Mouse (Mus musculus): ENCODE results near the gene Ranbp1.
"Not testable (repeated sequence)": the region's sequence is repeated elsewhere in the genome, so short reads cannot be mapped to it uniquely, and the experiment has no call there.

Gene Ranbp1

DNA sequence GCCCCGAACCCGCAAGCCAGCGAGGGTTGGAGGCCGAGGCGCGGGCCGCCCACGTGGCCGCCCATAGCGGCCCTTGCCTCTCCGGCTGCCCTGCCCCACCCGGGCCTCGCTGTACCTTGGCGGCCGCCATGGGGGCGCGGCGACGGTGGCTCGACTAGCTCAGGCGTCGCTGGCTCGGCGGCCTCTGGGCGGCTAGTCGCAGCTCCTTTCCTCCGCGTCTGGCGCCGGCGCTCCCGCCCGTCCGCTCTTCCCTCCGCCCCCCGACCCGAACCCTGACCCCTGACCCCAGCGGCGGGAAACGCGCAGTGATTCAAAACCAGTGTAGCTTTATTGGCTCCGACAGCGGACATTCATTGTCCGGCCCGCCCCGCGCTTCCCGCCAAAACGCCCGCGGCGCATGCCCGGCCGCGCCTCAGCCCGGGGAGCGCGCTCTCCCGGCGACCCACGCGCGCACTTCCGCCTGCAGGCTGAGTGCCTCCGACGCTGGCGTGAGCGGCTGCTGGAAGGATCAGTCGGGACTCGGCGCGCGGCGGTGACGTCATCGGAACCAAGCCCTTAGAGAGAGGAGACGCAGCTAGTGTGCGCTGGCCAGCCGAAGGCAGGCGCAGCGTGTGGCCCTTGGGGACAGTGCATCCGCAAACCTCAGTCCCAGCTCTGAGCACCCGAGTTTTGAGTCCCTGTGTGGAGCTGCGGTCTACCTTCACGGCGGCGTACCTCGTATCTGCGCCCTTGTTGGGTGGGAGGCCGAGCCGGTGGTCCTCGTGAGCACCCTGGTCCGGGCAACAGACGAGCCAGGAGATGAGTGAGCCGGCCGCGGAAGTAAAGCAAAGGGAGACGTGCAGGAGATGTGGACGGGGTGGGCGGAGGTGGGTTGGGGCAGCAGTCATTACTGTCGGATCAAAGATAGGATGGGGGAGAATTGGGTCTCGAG is at the start of gene Ranbp1, which contains the start of gene Trmt2a:
Ranbp1 (minus strand) TSS at position 300 of the 931 bp plus-strand sequence.
Trmt2a (plus strand) TSS at position 247 of the 931 bp plus-strand sequence.
- DNase-seq: peak; percentile 99

GRCm38 (mm10) chr16:18289614-18290013 is 41.1 kb upstream of the Ranbp1 start:
- DNase-seq: not testable (repeated sequence)

DNA sequence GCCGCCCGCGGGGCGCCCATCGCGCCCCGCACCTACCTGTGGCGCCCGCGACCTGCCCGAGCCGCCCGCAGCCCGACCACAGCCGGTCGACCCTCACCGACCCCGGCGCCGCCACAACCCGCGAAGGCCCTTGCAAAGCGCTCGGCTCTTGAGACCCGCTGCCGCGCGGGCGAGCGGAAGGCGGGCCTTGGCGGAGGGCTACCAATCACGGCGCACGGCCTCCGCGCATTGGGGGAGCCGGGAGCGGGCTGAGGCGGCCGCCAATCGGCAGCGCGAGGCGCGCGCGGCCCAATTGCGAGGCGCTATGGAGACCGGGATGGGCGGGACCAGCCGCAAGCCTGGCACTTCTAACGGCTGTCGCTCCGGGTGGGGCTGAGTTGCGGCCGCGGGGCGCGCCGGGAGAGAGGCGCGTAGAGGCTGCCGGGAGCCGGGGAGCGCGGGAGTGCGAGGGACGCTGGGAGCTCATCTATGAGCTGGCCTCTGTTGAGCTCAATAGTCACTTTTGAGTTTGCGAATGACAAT is 40.6 kb upstream of the Ranbp1 start, which contains the start of gene Dgcr8:
Dgcr8 (minus strand) TSS at position 180 of the 522 bp plus-strand sequence.
- peak; percentile 99 for DNase-seq

DNA sequence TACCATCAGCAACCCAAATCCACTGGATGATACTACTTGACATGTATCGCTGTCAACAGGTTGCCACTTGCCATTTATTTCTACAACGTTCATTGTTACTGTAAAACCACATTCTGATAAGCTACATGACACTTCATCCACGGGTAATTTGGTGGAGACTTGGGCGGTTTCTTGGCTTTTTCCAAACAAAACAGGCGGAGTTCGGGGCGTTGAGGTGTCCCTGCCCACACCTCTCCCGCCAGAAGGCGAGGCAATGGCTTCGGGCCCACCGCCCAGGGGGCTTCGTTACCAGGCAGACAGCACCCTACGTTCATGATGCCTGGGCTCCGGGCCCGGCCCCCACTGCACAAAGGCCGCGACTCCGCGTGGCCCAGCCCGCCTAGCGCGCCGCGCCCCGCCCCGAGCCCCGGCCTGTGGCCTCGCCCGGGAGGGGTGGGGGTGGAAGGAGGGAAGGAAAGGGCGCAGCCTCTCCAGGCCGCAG is 40.1 kb upstream of the Ranbp1 start:
- no peak for DNase-seq

GRCm38 (mm10) chr16:18288166-18288565 is 39.6 kb upstream of the Ranbp1 start:
- peak; percentile 8 for DNase-seq

DNA sequence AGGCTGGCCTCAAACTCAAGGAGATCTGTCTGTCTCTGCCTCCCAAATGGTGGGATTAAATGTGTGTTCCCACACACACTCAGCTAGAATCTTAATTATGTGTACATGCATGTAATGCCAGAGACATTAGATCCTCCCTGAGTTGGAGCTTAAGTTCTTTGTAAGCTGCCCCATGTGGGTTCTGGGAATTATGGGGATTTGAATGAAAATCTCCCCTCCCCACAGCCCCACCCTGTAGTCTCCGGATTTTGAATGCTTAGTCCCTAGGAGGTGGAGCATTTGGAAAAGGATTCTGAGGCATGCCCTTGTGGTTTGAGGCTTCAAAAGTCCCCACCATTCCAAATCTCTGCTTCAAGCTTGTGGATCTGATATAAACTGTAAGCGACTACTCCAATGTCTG is 26.6 kb upstream of the Ranbp1 start:
- DNase-seq: no peak

DNA sequence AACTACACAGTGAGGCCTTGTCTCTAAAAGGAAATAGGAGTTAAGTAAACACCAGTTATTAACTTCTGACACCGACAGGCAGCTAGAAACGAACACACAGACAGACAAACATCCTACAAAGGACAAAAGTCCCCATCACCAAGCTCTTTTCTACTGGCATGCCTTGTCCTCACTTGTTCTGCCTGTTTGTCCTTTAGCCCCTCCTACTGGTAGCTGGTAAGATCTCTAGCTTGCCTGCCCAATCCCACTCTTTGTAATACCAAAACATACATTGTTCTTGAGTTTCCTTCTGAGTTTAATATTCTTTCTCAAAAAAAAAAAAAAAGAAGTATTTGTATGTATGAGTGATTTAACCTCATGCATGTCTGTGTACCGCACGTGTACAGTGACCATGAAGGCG is 19.6 kb upstream of the Ranbp1 start:
- no peak for DNase-seq

DNA sequence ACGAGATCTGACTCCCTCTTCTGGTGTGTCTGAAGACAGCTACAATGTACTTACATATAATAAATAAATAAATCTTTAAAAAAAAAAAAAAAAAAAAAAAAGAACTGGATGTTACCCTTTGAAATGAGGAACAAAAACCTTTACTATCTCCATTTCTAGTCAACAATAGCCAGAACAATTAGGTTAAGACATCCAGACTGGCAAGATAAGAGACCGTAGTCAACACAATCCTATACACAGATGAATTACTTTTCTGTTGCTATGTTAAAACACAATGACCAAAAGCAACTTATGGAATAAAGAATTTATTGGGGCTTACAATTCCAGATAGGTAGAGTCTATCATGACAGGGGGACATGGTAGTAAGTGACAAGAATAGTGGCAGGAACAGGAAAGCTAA is 16.5 kb upstream of the Ranbp1 start:
- no peak for DNase-seq

- DNase-seq: no peak
These were observed 9.7 kb upstream of the Ranbp1 start, which contains the start of gene Gm49776 for GRCm38 (mm10) chr16:18258221-18258620. Gene Gm49776 (minus strand): TSS chr16:18258321.

GRCm38 (mm10) chr16:18253866-18254265 is 5.3 kb upstream of the Ranbp1 start:
- DNase-seq: no peak

DNA sequence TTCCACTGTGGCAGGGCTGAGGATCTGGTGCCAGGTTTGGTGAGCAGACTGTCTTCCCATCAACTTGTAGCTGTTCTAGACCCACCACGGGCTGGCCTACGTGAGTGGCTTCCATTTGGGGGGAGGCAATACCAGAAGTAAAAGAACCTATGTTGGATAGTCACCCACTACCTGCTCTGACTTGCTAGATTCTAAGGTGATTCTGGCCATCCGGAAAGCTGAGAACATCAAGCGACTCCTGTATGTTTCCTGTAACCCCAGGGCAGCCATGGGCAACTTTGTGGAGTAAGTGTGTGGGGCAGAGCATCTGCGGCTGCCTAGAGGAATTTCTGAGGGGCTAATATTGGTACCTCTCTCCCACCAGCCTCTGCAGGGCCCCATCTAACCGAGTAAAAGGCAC is 4.2 kb upstream of the Ranbp1 start:
- DNase-seq: no peak

DNA sequence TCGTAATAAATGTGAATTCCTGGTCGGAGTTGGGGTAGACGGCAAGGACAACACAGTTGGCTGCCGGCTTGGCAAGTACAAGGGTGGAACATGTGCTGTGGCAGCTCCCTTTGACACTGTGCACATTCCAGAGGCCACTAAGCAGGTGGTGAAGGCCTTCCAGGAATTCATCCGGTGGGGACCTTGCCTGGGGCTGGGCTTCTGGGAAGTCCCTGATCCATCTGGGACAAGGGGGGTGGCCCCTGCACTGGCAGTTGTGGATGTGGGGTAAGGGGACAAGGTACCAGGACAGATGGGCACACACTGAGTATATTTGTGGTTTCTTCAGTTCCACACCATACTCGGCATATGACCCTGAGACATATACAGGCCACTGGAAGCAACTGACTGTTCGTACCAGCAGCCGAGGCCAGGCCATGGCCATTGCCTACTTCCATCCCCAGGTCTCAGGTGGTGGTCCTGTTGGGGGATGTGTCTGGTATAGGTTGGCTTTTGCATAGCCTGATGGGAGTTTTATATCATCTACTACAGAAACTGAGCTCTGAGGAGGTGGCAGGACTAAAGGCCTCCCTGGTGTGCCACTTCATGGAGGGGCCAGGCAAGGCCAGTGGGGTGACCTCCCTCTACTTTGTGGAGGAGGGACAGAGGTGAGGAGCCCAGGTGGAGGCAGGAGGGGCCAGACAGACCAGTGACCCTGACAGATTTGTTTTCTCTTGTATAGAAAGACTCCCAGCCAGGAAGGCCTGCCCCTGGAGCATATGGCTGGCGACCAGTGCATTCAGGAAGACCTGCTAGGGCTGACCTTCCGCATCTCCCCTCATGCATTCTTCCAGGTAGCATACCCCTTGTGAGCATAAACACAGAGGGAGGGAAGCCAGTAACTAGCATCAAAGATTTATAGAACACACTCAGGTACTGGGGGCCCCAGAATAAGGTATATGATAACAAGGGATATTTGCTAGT is 2.6 kb upstream of the Ranbp1 start:
- no peak for DNase-seq

DNA sequence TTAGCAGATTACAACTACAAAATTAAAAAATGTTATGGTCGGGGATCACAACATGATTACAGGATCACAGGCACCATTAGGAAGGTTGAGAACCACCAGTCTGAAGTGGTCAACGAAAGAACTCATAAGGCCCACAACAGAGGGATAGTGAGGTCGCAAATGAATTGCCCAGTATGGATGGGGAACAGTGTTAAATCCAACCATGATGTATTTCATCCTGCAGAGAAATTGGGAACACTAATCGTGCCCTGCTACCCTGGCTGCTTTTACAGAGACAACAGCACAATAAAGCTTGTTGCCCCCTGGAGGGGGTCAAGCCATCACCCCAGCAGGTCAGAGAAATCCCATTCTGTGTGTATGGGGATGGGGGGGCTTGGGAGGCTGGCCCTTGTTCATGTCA is 1.7 kb upstream of the Ranbp1 start:
- DNase-seq: no peak

DNA sequence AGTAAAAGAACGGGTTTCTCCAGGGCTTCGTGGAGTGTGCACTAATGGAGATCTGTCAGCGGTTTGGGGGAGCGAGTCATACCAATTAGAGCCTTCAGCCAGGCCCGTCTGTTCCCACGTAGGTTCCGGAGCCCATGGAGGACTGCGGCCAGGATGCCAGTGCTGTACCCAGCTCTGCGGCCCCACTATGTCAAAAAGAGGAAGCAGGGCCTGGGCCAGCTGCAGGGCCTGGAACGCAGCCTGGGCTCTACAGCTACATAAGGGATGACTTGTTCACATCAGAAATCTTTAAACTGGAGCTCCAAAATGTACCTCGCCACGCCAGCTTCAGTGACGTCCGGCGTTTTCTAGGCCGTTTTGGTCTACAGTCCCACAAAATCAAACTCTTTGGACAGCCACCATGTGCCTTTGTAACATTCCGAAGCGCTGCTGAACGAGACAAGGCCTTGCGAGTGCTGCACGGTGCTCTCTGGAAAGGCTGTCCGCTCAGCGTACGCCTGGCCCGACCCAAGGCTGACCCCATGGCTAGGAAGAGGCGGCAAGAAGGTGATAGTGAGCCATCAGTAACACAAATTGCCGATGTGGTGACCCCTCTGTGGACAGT is 934 bp upstream of the Ranbp1 start:
- peak; percentile 48 for DNase-seq

- no peak for DNase-seq
These were observed 772 bp downstream of the Ranbp1 start for GRCm38 (mm10) chr16:18247521-18248399.

DNA sequence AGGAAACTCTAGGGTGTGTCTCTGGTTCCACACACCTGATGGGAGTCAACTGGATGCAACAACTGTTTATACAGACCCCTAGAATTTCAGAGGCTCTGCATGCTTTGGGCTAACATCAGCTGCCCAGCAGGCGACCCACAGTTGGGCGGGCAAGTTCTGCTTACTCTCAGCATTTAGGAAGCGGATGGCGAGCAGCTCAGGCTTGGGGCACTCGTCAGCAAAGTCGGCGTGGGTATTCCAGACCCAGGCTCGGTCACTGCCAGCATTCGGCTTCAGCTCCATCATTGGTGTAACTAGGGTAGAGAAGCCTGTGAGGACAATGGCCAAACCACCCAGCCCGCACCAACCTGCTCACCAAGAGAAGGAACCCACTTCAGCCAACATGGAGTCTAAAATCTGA is 7.0 kb downstream of the Ranbp1 start:
- DNase-seq: no peak

GRCm38 (mm10) chr16:18236676-18237501 is 11.6 kb downstream of the Ranbp1 start:
- DNase-seq: no peak

DNA sequence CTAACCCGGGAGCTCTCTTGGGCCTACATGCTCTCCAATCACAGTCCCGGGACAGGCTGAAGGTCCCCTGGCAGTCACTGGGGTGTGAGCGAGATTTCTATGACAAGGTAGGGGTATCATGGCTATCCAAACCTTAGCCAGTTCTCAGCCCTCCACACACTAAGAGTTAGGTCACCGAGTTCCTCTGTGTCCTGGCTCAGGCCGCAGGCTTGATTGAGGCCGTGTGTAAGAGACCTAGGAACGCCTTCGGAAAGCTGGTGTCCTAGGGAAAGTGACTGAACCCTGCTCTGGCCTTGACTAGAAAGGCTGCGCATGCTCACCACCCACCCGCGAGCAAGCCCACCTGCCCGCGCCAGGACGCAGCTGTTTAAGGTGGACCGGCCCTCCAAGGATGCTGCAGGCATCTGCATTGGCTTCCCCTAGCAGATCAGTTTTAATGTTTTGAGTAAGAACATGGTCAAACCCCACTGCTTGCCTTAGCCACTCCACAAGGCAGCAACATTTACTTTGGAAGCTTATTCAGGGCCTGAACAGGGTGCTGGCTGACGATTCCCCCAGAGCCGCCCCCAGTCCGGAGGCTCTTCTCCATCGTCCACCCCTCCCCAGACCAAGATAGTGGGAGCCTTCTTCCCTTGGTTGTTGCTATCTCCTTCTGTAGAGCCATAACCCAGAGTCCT is 13.0 kb downstream of the Ranbp1 start:
- peak; percentile 84 for DNase-seq

- DNase-seq: peak; percentile 89
These were observed 13.7 kb downstream of the Ranbp1 start, which contains the start of gene Zdhhc8 for GRCm38 (mm10) chr16:18234671-18235388. Gene Zdhhc8 (minus strand): TSS chr16:18235136.

All from kidney, postnatal 14 days (tissue).